Mouse (Mus musculus): ENCODE measurements around the gene Bik. TPM values are rescaled to one million over a fixed set of nuclear protein-coding genes. Genes with fewer than 3 reads are reported as not detected.
"Not testable (repeated sequence)": the region's sequence is repeated elsewhere in the genome, so short reads cannot be mapped to it uniquely, and the experiment has no call there.

The Bik gene
- polyA plus RNA-seq (2012; rRNA removed): 3.1 and 6.6 TPM in 2 replicates

- under 1% methylated on average over 45 of the region's 45 CpGs for WGBS
- DNase-seq (ENCODE audit: low read depth, low spot score): no peak
Measured at GRCm38 (mm10) chr15:83526424-83527091, at the start of gene Bik. Bik (plus strand) TSS chr15:83526862.

DNA sequence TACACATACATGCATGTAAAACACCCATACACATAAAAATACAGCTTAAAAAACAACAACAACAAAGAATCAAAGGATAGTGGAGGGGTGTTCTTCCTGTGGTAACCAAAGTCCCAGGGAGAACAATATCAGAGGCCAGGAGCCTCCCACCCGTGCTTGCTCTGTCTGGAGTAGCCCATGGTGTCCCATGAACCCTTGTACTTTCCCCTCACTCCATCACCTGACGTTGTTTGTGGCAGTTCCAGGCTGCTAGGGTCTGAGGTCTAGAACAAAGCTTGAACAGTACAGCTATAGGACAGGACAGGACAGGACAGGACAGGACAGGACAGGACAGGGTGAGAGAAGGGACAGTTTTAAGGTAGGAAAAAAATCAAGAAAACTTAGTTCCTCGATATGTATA, 48.6 kb upstream of the Bik start:
- no peak for DNase-seq (ENCODE audit: low read depth, low spot score)
- WGBS: 80% methylated on average over 3 of the region's 3 CpGs

- no peak for DNase-seq (ENCODE audit: low read depth, low spot score)
- 79% methylated on average over 4 of the region's 4 CpGs for WGBS
Measured at GRCm38 (mm10) chr15:83479818-83480217, 46.8 kb upstream of the Bik start.

DNA sequence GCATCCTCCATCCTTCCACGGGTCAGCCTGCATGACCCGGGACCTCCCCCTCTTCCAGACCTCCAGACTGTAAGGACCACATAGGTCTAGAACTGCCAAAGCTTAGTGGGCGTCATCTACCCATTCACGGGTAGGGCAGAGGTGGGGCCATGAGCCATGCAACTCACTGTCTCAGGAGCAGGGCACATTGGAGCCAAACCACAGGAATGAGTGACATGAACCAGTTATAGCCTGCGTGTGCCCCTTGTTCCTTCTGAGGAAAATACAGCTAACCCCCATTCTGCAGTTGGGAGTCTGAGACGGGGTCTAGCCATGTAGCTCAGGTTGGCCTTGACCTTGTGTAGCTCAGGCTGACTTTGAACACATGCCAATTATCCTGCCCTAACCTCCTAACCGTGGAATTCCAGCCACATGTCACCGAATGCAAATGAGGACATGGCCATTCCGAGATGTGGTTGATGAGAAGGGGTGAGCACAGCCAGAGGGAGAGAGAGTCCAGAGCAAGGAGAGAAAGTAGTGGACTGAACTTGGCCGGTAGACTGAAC, 45.4 kb upstream of the Bik start:
- WGBS: 71% methylated on average over 10 of the region's 10 CpGs
- no peak for DNase-seq (ENCODE audit: low read depth, low spot score)

DNA sequence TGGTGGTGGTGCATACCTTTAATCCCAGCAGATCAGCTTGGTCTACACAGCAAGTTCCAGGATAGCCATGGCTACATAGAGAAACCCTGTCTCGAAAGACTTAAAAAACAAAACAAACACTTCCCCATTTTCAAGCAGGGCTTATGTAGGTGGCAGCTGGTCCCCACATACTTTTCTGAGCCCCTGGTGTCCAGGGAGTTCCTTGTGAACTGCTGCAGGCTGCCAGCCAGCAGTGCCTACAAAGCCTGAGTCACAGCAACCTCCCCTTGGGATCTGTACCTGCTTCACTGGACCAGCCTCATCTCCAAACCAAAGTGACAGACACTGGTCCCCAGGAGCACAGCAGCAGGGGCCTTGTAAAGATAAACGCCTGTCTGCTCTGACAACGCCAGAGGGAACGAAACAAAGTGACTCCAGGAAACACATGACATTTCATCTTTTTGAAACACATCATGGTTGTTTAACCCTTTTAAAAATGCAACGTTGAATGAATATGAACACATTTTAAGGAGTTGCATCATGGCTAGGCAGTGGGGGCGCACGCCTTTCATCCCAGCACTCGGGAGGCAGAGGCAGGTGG, 43.9 kb upstream of the Bik start:
- DNase-seq (ENCODE audit: low read depth, low spot score): no peak
- WGBS: 81% methylated on average over 8 of the region's 8 CpGs

GRCm38 (mm10) chr15:83483482-83483881, 43.2 kb upstream of the Bik start:
- DNase-seq (ENCODE audit: low read depth, low spot score): no peak

DNA sequence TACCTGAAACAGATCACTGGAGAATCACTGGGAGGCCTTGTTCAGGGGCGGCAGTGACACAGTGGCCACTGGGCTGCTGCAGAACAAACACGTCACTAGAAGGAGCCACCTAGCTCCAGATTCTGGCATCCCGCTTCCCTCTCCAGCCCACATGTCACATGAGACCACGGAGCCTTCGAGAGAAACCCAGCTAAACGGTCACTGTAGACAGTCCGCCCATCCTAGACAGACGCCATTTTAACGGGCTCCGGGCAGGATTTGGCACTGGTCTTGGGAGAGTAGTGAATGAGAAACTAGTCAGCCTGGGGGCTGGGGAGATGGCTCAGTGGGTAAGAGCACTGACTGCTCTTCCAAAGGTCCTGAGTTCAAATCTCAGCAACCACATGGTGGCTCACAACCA, 42.4 kb upstream of the Bik start:
- DNase-seq (ENCODE audit: low read depth, low spot score): no peak
- WGBS: 94% methylated on average over 10 of the region's 10 CpGs

More at GRCm38 (mm10) chr15:83483482-83483881, 43.2 kb upstream of the Bik start:
- WGBS: 17% methylated on average over 2 of the region's 2 CpGs

DNA sequence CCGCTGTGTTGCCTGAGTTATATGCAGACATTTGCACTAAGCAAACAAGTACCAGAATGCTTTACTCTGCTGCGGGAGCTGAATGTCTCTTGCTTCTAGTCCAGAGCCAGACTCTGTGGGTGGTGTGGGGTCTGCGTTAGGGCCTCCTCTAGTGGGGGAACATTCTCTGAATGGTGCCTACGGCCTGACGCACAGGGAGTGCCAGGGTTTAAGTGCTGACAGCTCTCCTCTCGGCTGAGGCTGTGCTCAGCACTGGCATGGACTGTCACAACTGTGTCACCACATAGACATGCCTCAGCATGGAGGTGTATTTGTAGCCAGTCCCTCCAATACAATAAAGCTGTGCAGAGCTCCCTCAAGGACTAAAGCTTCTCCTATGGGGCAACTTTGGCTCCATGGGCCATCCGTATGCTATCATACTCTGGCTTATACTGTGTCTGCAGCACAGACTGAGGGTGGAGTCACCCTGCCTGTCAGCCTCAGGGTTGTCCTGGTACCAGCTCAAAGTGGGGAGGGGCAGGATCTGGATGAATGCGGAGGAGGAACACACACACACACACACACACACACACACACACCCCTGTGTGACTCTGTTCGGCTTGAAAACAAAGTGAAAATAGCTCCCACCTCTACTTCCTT, 39.1 kb upstream of the Bik start:
- DNase-seq (ENCODE audit: low read depth, low spot score): no peak
- WGBS: 81% methylated on average over 9 of the region's 9 CpGs

GRCm38 (mm10) chr15:83489471-83489870, 37.2 kb upstream of the Bik start:
- WGBS: 94% methylated on average over 20 of the region's 20 CpGs
- no peak for DNase-seq (ENCODE audit: low read depth, low spot score)

DNA sequence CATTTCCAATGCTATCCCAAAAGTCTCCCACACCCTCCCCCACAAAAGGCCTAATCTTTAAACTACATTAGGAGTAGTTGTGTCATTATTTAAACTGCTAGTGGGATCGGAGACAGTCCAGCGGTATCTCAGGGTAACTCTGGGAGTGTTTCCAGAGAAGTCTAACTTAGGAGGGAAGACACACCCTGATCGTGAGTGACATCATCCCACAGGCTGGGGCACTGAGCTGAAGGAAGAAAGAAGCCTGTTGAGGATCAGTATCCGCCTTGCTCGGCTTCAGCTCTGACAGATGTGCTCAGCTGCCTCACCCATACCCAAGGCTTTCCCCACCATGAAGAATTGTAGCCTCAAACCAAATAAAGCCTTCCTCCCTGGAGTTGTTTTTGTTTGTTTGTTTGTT, 34.8 kb upstream of the Bik start:
- no peak for DNase-seq (ENCODE audit: low read depth, low spot score)

GRCm38 (mm10) chr15:83493856-83494571, 32.6 kb upstream of the Bik start:
- WGBS: 77% methylated on average over 7 of the region's 7 CpGs
- DNase-seq (ENCODE audit: low read depth, low spot score): no peak

More for the DNA sequence above, 34.8 kb upstream of the Bik start:
- WGBS: 33% methylated on average over 5 of the region's 5 CpGs

GRCm38 (mm10) chr15:83494572-83494920, 32.1 kb upstream of the Bik start:
- no peak for DNase-seq (ENCODE audit: low read depth, low spot score)
- WGBS: 78% methylated on average over 6 of the region's 6 CpGs

DNA sequence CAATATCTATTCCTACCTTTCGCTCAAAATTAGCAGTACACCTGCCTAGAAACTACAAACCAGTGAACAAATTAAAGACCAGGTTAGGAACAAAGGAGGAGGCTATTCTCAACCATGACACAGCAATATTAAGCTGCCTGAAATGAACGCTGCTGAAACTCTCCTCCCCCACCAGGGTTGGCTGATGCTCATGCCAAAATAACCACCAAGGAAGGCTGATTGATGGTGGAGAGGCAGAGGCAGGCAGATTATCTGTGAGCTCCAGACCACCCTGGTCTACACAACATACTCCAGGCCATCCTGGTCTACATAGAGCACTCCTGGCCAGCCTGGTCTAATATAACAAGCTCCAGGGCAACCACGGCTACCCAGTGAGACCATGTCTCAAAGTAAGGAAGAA, 31.5 kb upstream of the Bik start:
- 86% methylated on average over 3 of the region's 3 CpGs for WGBS
- DNase-seq (ENCODE audit: low read depth, low spot score): no peak

- DNase-seq (ENCODE audit: low read depth, low spot score): no peak
- 77% methylated on average over 22 of the region's 22 CpGs for WGBS
Measured at GRCm38 (mm10) chr15:83495787-83496367, 30.8 kb upstream of the Bik start.

DNA sequence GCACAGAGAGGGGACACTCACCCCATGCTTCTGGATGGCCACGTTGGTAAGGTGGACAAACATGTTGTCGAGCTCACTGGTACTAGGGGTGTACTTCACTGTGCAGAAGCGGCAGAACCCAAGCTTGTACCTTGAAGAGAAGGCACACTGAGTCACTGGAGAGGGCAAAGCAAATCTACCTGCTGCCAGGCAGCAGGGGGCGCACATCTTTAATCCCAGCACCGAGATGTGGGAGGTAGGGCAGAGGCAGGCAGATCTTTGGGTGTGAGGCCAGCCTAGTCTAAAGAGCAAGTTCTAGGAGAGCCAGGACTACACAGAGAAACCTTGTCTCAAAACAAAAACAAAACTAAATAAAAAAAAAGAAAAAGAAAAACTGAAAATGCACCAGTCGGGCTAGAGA, 29.4 kb upstream of the Bik start:
- WGBS: 89% methylated on average over 6 of the region's 6 CpGs
- DNase-seq (ENCODE audit: low read depth, low spot score): no peak

DNA sequence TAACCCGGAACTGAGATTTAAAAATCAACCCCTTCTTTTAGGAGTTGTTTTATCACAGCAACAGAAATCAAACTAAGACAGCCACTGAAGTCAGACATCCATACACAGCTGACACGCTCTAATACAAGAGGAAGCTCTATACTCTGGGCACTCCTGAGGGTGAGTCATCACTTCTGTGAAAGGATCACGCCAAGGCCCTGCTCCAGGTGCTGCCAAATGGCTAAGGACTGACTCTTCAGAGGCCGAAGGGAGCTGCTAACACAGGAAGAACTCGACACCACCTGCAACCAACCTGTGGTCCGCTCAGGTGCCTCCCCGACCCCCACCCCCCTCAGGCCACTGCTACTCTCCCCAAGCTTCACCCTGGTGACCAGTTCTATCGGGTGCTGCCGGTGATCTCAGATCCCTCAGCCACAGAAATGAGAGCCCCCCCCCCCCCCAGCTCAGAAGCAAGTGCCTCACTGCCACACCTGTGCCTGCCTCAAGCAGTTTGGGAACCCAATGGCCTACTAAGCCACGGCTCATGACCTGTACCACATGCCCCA, 27.4 kb upstream of the Bik start:
- no peak for DNase-seq (ENCODE audit: low read depth, low spot score)
- WGBS: 60% methylated on average over 10 of the region's 10 CpGs

DNA sequence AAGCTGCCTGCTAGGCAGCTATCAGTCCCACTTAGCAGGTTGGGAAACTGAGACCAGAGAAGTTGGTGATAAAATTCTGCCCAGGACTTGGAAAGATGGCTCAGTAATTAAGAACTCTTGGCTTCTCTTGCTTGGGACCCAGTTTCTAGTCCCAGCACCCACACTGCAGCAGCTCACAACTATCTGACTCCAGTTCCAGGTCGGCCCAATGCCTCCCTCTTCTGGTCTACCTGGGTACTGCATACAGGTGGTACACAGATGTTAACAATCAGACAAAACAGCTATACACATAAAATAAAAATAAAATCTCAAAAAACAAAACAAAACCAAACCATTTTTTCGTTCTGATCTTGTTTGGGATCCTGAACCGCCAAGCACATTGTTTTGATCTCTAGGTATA, 26.3 kb upstream of the Bik start:
- 55% methylated on average over 3 of the region's 3 CpGs for WGBS
- DNase-seq (ENCODE audit: low read depth, low spot score): no peak

GRCm38 (mm10) chr15:83501483-83501882, 25.2 kb upstream of the Bik start:
- not testable (repeated sequence) for DNase-seq (ENCODE audit: low read depth, low spot score)

DNA sequence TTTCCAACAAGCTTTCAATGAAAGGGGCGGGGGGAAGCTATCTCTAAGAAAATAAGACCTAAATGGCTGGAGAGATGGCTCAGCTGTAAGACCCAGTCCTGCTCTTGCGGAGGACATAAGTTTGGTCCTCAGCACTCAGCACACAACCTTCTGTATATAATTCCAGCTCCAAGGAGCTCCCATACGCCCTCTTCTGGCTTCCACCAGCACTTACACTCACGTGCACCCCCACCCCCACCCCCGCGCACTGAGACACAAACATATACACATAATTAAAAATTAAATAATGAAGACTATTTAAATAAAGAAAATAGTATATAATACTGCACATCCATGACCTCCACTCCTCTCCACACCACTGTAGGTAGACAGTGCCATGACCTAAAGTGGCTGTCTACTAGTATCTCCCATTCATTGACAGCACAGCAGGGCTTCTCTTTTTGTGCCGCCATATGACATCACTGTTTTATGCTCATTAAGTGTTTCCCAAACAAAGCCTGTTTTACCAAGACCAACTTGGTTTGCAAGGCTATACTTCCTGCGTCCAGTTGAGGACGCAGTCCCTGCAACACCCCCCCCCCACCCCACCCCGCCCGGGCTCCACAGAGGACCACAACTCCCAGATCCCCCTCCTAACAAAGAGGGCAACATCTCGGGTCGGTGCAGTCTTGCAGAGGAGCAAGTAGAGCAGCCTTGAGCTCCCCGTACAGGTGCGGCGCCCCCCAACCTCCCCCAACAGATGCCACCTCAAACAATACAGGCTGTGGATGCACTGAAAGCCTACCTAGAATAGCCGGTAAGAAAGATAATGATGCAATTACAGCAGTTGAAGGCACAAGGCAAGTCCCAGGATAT, 16.5 kb upstream of the Bik start:
- no peak for DNase-seq (ENCODE audit: low read depth, low spot score)
- 27% methylated on average over 17 of the region's 17 CpGs for WGBS

More at GRCm38 (mm10) chr15:83501483-83501882, 25.2 kb upstream of the Bik start:
- 72% methylated on average over 6 of the region's 6 CpGs for WGBS
